Comparison of ENCODE assay signal across 9 mouse cellular contexts in genomic region chr12:111284532-111284931, GRCm38 (mm10). TPM values are rescaled to one million over a fixed set of nuclear protein-coding genes. Genes with fewer than 3 reads are reported as not detected.
A peak's percentile ranks its signal among the peaks of the same experiment; 100 is the strongest.
DNase-seq lines count a peak whose midpoint lies in the region; ATAC-seq and TF ChIP-seq lines count a peak whose summit lies in the region.
"Had no signal": no experiment of that assay in that cellular context is flagged by ENCODE, and none has a peak within 500 bp of the region (broad histone marks: within the 10 kb centered on the region; RNA-seq: fewer than 3 reads in every experiment).

No protein-coding gene starts in this region.

- no peaks in the 10 kb centered on the region for H3K36me3 ChIP-seq in heart, embryonic 10.5 days
- no peaks in the 10 kb centered on the region for H3K36me3 ChIP-seq in ES-Bruce4 (ENCODE audit: control insufficient read depth, insufficient read depth, low read length, poor library complexity, severe bottlenecking)
- H3K36me3 ChIP-seq in forebrain, embryonic 16.5 days (ENCODE audit: control insufficient read depth, insufficient read depth) = no peaks in the 10 kb centered on the region
- H3K36me3 ChIP-seq in liver, embryonic 13.5 days = no peaks in the 10 kb centered on the region

- H3K27ac ChIP-seq in heart, embryonic 10.5 days = no peak overlapping the region
- no peak overlapping the region for H3K27ac ChIP-seq in ES-Bruce4 (ENCODE audit: insufficient read depth, low read length)
- H3K27ac ChIP-seq in forebrain, embryonic 16.5 days (ENCODE audit: low read length) = no peak overlapping the region
- H3K27ac ChIP-seq in liver, embryonic 13.5 days = no peak overlapping the region

- no peak for TF ChIP-seq EP300 in ES-Bruce4 (IDR thresholded peaks at IDR 0.05; ENCODE audit: insufficient read depth, low read depth, low read length)

- peak overlapping the region; percentile 13; the same call in 1 of the 2 replicates for H3K4me2 ChIP-seq in forebrain, embryonic 16.5 days (ENCODE audit: low read length)
- H3K4me2 ChIP-seq in liver, embryonic 13.5 days = peak overlapping the region; percentile 1; the same call in 1 of the 2 replicates

- no peaks in the 10 kb centered on the region for H3K9me3 ChIP-seq in heart, embryonic 10.5 days
- no peaks in the 10 kb centered on the region for H3K9me3 ChIP-seq in ES-Bruce4 (replicated peaks; ENCODE audit: control insufficient read depth, insufficient read depth, low read length, poor library complexity, severe bottlenecking)
- no peaks in the 10 kb centered on the region for H3K9me3 ChIP-seq in forebrain, embryonic 16.5 days (ENCODE audit: control insufficient read depth, low read length)
- no peaks in the 10 kb centered on the region for H3K9me3 ChIP-seq in liver, embryonic 13.5 days (replicated peaks)

- H3K27me3 ChIP-seq in heart, embryonic 10.5 days (ENCODE audit: insufficient read depth, poor library complexity, severe bottlenecking) = no peaks in the 10 kb centered on the region
- H3K27me3 ChIP-seq in ES-Bruce4 (ENCODE audit: control insufficient read depth, insufficient read depth, low read length, poor library complexity, severe bottlenecking) = no peaks in the 10 kb centered on the region
- H3K27me3 ChIP-seq in forebrain, embryonic 16.5 days (replicated peaks; ENCODE audit: control insufficient read depth, insufficient read depth, low read length) = no peaks in the 10 kb centered on the region
- peaks cover 2% of the 10 kb centered on the region; the same call in 1 of the 2 replicates for H3K27me3 ChIP-seq in liver, embryonic 13.5 days

- H3K4me3 ChIP-seq in heart, embryonic 10.5 days = peak overlapping the region; percentile 40
- H3K4me3 ChIP-seq in ES-Bruce4 (ENCODE audit: low read depth, low read length) = peak overlapping the region; percentile 55
- H3K4me3 ChIP-seq in forebrain, embryonic 16.5 days (replicated peaks; ENCODE audit: low read length) = no peak overlapping the region
- no peak overlapping the region for H3K4me3 ChIP-seq in liver, embryonic 13.5 days (replicated peaks)

- ATAC-seq in forebrain, embryonic 16.5 days = no peak
- ATAC-seq in liver, embryonic 13.5 days (ENCODE audit: low read depth) = no peak
- ATAC-seq in erythroblast, adult 5-6 weeks (replicated peaks; ENCODE audit: low FRiP score, poor library complexity, severe bottlenecking) = no peak

- WGBS in heart, embryonic 10.5 days = 13% methylated on average over 10 of the region's 10 CpGs
- WGBS in forebrain, embryonic 16.5 days = 29% methylated on average over 10 of the region's 10 CpGs
- 27% methylated on average over 10 of the region's 10 CpGs for WGBS in liver, embryonic 13.5 days (ENCODE audit: insufficient replicate concordance)

- peaks cover 17% of the 10 kb centered on the region for H3K4me1 ChIP-seq in heart, embryonic 10.5 days
- no peaks in the 10 kb centered on the region for H3K4me1 ChIP-seq in ES-Bruce4 (ENCODE audit: control insufficient read depth, insufficient read depth, low read length)
- no peaks in the 10 kb centered on the region for H3K4me1 ChIP-seq in forebrain, embryonic 16.5 days (replicated peaks; ENCODE audit: control insufficient read depth, insufficient read depth, low read length)
- H3K4me1 ChIP-seq in liver, embryonic 13.5 days (replicated peaks) = 0 out of 2 replicates have a peak, but pooled peaks cover 3% of the 10 kb centered on the region

- TF ChIP-seq CTCF in ES-Bruce4 (IDR thresholded peaks at IDR 0.05; ENCODE audit: low read depth, low read length) = no peak

- TF ChIP-seq POLR2A in ES-Bruce4 (IDR thresholded peaks at IDR 0.05; ENCODE audit: insufficient read depth, low read length) = no peak

- no peak for DNase-seq in heart, embryonic 10.5 days (ENCODE audit: low spot score)
- no peak for DNase-seq in heart, postnatal 10 days
- no peak for DNase-seq in liver, embryonic 13.5 days
- DNase-seq in gastrocnemius, adult 18-20 months (ENCODE audit: low spot score) = no peak
- no peak for DNase-seq in spleen, adult 12 weeks (ENCODE audit: low spot score)
- DNase-seq: spleen, adult 18-20 months had no signal

- no peak overlapping the region for H3K9ac ChIP-seq in ES-Bruce4 (ENCODE audit: low read depth, poor library complexity, severe bottlenecking)
- H3K9ac ChIP-seq in forebrain, embryonic 16.5 days (replicated peaks; ENCODE audit: low read depth, low read length) = no peak overlapping the region
- H3K9ac ChIP-seq in liver, embryonic 13.5 days = no peak overlapping the region

- intact Hi-C loops in heart, postnatal 10 days (cut with DNase I) = no loop called here

RNA-seq across cellular contexts. Expression of gene Amn, which starts 13.6 kb away (rescaled TPM):
- polyA plus RNA-seq in heart, embryonic 10.5 days (2016; fragmentation: Nextera tagmentation; extraction: Ambion mirVana) = 2.7 and 3.2 TPM in 2 replicates
- not detected for total RNA-seq in heart, postnatal 10 days (2021)
- 1.6 and 1.9 TPM in 2 replicates for polyA plus RNA-seq in ES-Bruce4 (2011; ENCODE audit: insufficient read depth, insufficient read length, low read depth, missing spikeins)
- 6.8 and 8.2 TPM in 2 replicates for polyA plus RNA-seq in forebrain, embryonic 16.5 days (2015; fragmentation: Nextera tagmentation; extraction: Ambion mirVana)
- polyA plus RNA-seq in liver, embryonic 13.5 days (2015; fragmentation: Nextera tagmentation; extraction: Ambion mirVana) = 1.4 and 1.5 TPM in 2 replicates
- total RNA-seq in gastrocnemius, adult 18-20 months (2021) = not detected
- total RNA-seq in erythroblast, adult 5-6 weeks (2015; ENCODE audit: low replicate concordance) = not detected in 2 replicates
- total RNA-seq in erythroblast, adult 5-6 weeks (2017; ENCODE audit: low replicate concordance) = not detected in 2 replicates

Comparison
In these comparisons a context has a peak if more than half of its experiments do, and no peak if none do; other contexts are left out.
1. H3K4me3 ChIP-seq: peak in heart, embryonic 10.5 days (single experiment) and ES-Bruce4 (single experiment); none in forebrain, embryonic 16.5 days (single experiment) and liver, embryonic 13.5 days (single experiment).